Mouse (Mus musculus): ENCODE measurements around the gene Ttc8.

The Ttc8 gene

GRCm38 (mm10) chr12:98973461-98973860 lies 53.1 kb downstream of the Ttc8 start:
- no peak for DNase-seq (ENCODE audit: low read depth, low spot score)

GRCm38 (mm10) chr12:98974157-98974804 lies 53.9 kb downstream of the Ttc8 start:
- no peak for DNase-seq (ENCODE audit: low read depth, low spot score)

DNA sequence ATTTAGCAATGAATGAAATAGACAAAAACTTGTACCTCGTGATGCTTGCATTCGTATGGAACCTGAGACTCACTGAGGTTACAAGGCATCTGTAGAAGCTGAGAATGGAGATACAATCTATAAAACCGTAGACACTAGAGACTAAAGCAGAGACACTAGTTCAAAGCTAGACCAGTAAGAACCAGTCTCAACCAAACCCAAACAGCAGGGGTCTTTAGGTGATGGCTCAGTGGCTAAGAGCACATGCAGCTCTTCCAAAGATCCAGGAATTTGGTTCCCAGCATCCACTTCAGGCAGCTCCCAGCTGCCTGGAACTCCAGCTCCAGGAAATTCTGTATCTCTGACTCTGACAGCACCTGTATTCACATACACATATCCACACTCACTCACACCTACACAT lies 60.7 kb downstream of the Ttc8 start:
- no peak for DNase-seq (ENCODE audit: low read depth, low spot score)

GRCm38 (mm10) chr12:98984785-98985184 lies 64.4 kb downstream of the Ttc8 start:
- no peak for DNase-seq (ENCODE audit: low read depth, low spot score)

GRCm38 (mm10) chr12:98991076-98991829 lies 70.9 kb downstream of the Ttc8 start:
- DNase-seq (ENCODE audit: low read depth, low spot score): no peak

GRCm38 (mm10) chr12:98991830-98992216 lies 71.4 kb downstream of the Ttc8 start:
- no peak for DNase-seq (ENCODE audit: low read depth, low spot score)

DNA sequence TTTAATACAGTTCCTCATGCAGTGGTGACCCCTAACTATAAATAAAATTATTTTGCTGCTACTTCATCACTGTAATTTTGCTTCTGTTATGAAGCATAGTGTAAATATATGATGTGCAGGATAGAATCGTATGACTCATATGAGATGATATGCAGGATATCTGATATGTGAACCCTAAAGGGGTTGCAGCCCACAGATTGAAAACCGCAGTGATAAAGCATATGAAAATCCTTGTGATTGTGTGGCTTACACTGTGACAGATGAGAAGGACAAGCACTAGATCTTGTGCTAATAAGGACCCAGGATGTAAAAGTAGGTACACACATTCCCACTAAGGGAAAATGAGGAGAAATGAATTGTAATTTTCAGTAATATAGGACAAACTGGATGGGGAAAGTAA lies 73.4 kb downstream of the Ttc8 start:
- DNase-seq (ENCODE audit: low read depth, low spot score): no peak

DNA sequence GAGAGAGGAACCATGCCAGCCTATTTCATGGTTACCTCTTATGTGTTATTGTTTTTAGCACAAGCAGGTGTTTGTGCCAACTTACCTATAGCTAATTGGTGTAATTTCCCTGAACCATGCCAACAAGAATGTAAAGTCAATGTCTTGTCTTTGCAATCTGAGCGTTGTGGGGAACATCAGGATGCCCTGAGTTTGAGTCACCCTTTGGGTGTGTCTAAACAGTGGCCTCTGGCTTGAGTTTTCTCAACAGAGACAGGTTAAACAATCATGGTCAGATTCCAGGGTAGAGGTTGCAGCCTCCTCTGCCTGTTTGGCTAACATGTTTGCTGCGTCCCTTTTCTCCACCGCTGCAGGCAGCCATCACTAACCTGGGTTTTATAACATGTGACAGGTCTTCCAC lies 74.0 kb downstream of the Ttc8 start:
- no peak for DNase-seq (ENCODE audit: low read depth, low spot score)

DNA sequence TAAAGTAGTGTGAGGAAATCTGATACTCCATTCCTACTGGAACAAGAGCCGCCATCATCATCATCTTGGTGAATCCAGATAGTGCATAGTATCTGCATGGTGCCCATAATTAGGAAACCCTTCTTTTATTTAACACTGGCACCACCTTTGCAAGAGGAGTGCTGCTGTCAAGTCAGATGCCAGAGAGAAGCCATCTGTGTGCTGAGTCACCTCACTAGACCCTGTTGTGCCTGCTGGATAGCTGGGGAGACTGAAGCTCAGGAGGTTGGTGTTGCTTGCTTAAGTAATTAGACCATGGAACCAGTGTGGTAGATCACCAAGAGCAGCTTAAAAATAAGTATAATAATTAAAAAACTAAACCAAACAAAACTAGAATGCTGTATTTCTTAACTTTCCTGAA lies 75.5 kb downstream of the Ttc8 start:
- DNase-seq (ENCODE audit: low read depth, low spot score): no peak

GRCm38 (mm10) chr12:98996581-98996988 lies 76.2 kb downstream of the Ttc8 start:
- DNase-seq (ENCODE audit: low read depth, low spot score): no peak

- no peak for DNase-seq (ENCODE audit: low read depth, low spot score)
These were observed 76.7 kb downstream of the Ttc8 start for GRCm38 (mm10) chr12:98997046-98997445.

GRCm38 (mm10) chr12:98998662-98999428 lies 78.5 kb downstream of the Ttc8 start:
- DNase-seq (ENCODE audit: low read depth, low spot score): no peak

DNA sequence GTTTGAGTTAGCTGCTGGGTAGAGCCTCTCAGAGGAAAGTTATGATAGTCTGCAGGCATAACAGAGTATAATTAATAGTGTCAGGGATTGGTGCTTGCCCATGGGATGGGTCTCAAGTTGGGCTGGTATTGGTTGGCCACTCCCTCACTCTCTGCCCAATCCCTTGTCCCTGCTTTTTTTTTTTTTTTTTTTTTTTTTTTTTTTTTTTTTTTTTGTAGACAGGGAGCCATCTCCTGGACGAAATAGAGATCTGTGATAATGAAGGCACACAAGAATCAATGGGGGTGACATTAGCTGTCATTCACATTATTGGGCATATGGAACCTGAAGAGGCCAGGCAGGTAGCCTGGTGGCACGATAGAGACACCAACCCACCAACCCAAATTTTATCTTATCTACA lies 79.9 kb downstream of the Ttc8 start:
- no peak for DNase-seq (ENCODE audit: low read depth, low spot score)

DNA sequence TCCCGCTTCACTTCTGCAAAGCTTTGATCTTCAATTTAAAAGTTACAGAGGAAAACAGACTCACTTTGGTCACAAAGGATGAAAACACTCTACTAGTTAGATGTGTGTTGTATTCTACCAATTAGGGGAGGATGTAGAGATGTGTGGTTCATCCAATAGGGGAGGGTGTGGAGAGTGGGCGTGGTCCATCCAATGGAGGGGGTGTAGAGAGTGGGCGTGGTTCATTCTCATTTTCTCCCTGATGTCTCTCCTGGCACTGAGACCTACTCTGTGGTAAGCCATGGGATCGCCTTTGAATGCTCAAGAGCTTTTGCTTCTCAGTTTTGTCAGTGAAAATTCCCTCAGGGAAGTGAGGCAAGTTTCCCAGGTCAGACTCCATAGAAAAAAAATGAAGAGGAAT lies 82.7 kb downstream of the Ttc8 start:
- no peak for DNase-seq (ENCODE audit: low read depth, low spot score)

DNA sequence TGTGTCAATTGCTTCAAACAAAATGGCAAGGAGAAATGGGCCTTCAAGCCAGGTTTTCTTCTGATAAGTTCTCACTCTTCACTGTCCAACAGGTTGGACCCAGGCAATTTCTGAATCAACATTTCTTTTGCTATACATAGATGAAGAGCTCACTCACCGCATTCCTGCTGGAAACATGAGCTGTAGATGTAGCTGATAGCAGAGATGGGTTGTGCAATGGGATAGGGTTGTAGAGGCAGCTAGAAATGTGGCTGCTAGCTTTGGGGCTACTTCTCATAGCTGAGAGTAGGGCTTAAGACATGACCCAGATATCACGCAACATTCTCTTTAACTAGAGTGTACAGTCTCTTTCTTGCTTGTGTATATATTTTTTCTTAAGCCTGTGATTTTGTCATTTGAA lies 84.4 kb downstream of the Ttc8 start:
- no peak for DNase-seq (ENCODE audit: low read depth, low spot score)

- DNase-seq (ENCODE audit: low read depth, low spot score): no peak
These were observed 88.4 kb downstream of the Ttc8 start for GRCm38 (mm10) chr12:99008786-99009185.

GRCm38 (mm10) chr12:99009430-99009829 lies 89.1 kb downstream of the Ttc8 start:
- DNase-seq (ENCODE audit: low read depth, low spot score): no peak

- no peak for DNase-seq (ENCODE audit: low read depth, low spot score)
These were observed 89.7 kb downstream of the Ttc8 start for GRCm38 (mm10) chr12:99010044-99010443.

GRCm38 (mm10) chr12:99011161-99011861 lies 90.9 kb downstream of the Ttc8 start:
- DNase-seq (ENCODE audit: low read depth, low spot score): no peak

GRCm38 (mm10) chr12:99015870-99016269 lies 95.5 kb downstream of the Ttc8 start:
- no peak for DNase-seq (ENCODE audit: low read depth, low spot score)

GRCm38 (mm10) chr12:99024430-99024960 lies 104.1 kb downstream of the Ttc8 start:
- no peak for DNase-seq (ENCODE audit: low read depth, low spot score)

DNA sequence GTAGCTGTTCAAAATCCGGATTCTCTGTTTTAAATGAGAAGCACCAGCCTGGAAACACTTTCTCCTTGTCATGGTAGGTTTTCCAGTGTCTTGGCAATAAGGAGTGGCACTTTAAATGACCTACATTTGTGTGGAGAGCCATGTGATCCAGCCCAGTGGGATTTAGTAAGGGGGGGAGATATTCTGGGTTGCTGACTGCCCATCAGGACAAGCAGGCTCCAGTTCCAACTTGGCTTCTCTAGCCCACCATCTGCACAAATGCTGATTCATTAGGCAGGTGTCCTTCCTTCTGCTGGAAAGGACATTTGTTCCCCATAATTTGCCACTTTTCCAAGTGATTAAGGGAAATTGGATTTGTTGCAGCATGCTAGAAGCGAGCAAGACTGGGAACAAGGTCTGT lies 105.9 kb downstream of the Ttc8 start:
- DNase-seq (ENCODE audit: low read depth, low spot score): peak; percentile 86
